Mouse (Mus musculus): ENCODE results near the gene Gm49380. TPM values are rescaled to one million over a fixed set of nuclear protein-coding genes. Genes with fewer than 3 reads are reported as not detected.

The Gm49380 gene
- total and polyA plus RNA-seq, 3 experiments = 0.21 to 0.23 TPM; not detected in 1

GRCm38 (mm10) chr9:44070113-44070843 lies 43.0 kb downstream of the Gm49380 start:
- Histone ChIP-seq H3K36me3 (ENCODE audit: control insufficient read depth, insufficient read depth, low read length) (no peaks in the 10 kb centered on the region), H3K9ac (ENCODE audit: low read depth, low read length) (peak overlapping the region; percentile 58), H3K27me3 (ENCODE audit: control insufficient read depth, insufficient read depth, low read length) (no peaks in the 10 kb centered on the region), H3K27ac (peak overlapping the region; percentile 80), H3K4me1 (ENCODE audit: control insufficient read depth, insufficient read depth, low read length) (peaks cover 3% of the 10 kb centered on the region; the same call in 1 of the 2 replicates), H3K79me2 (replicated peaks; ENCODE audit: control insufficient read depth, insufficient read depth, low read length) (no peaks in the 10 kb centered on the region), H3K4me3 (peak overlapping the region; percentile 39)
- peak in 1 of 2 experiments; percentile 35 for DNase-seq
- 54% methylated on average over 14 of the region's 14 CpGs for WGBS
- TF ChIP-seq POLR2A (IDR thresholded peaks at IDR 0.05; ENCODE audit: insufficient read depth, low read depth, low read length) (no peak), EP300 (IDR thresholded peaks at IDR 0.05; ENCODE audit: insufficient read depth, low read depth, low read length) (no peak), CTCF (IDR thresholded peaks at IDR 0.05) (no peak)
- intact Hi-C loops (cut with DNase I) = loop anchor here (5.0 kb wide), 1 partner anchor 37 kb away; the partner anchor contains the start of gene C1qtnf5

GRCm38 (mm10) chr9:44069252-44069651 lies 44.0 kb downstream of the Gm49380 start:
- WGBS = 13% methylated on average over 7 of the region's 7 CpGs
- Histone ChIP-seq H3K4me1 (ENCODE audit: control insufficient read depth, insufficient read depth, low read length) (peaks cover 3% of the 10 kb centered on the region; the same call in 1 of the 2 replicates), H3K79me2 (replicated peaks; ENCODE audit: control insufficient read depth, insufficient read depth, low read length) (no peaks in the 10 kb centered on the region), H3K9ac (ENCODE audit: low read depth, low read length) (peak overlapping the region; percentile 83), H3K27me3 (ENCODE audit: control insufficient read depth, insufficient read depth, low read length) (no peaks in the 10 kb centered on the region), H3K27ac (peak overlapping the region; percentile 80), H3K36me3 (ENCODE audit: control insufficient read depth, insufficient read depth, low read length) (no peaks in the 10 kb centered on the region), H3K4me3 (peak overlapping the region; percentile 39)
- TF ChIP-seq EP300 (IDR thresholded peaks at IDR 0.05; ENCODE audit: insufficient read depth, low read depth, low read length) = no peak
- TF ChIP-seq POLR2A (IDR thresholded peaks at IDR 0.05; ENCODE audit: insufficient read depth, low read depth, low read length) = peak; percentile 85
- TF ChIP-seq CTCF (IDR thresholded peaks at IDR 0.05) = no peak
- intact Hi-C loops (cut with DNase I) = loop anchor here (2.0 kb wide), 1 partner anchor 20 kb away; no protein-coding TSS in a partner anchor
- peak in 1 of 2 experiments; percentile 54 for DNase-seq

- Histone ChIP-seq H3K27me3 (ENCODE audit: control insufficient read depth, insufficient read depth, low read length) (no peaks in the 10 kb centered on the region), H3K4me3 (no peak overlapping the region), H3K4me1 (ENCODE audit: control insufficient read depth, insufficient read depth, low read length) (peaks cover 3% of the 10 kb centered on the region; the same call in 1 of the 2 replicates), H3K36me3 (ENCODE audit: control insufficient read depth, insufficient read depth, low read length) (no peaks in the 10 kb centered on the region), H3K79me2 (replicated peaks; ENCODE audit: control insufficient read depth, insufficient read depth, low read length) (no peaks in the 10 kb centered on the region), H3K9ac (ENCODE audit: low read depth, low read length) (no peak overlapping the region), H3K27ac (no peak overlapping the region; the same call in 1 of the 2 replicates)
- no peak for TF ChIP-seq EP300 (IDR thresholded peaks at IDR 0.05; ENCODE audit: insufficient read depth, low read depth, low read length)
- TF ChIP-seq POLR2A (IDR thresholded peaks at IDR 0.05; ENCODE audit: insufficient read depth, low read depth, low read length) = no peak
- WGBS = 66% methylated on average over 6 of the region's 6 CpGs
- intact Hi-C loops (cut with DNase I) = loop anchor here (2.0 kb wide), 1 partner anchor 21 kb away; no protein-coding TSS in a partner anchor
- DNase-seq = peak in 1 of 2 experiments; percentile 39
Measured at GRCm38 (mm10) chr9:44067960-44068330, 45.4 kb downstream of the Gm49380 start.

- intact Hi-C loops (cut with DNase I) = no loop called here
- Histone ChIP-seq H3K4me3 (peak overlapping the region; percentile 53), H3K79me2 (replicated peaks; ENCODE audit: control insufficient read depth, insufficient read depth, low read length) (no peaks in the 10 kb centered on the region), H3K36me3 (ENCODE audit: control insufficient read depth, insufficient read depth, low read length) (no peaks in the 10 kb centered on the region), H3K4me1 (ENCODE audit: control insufficient read depth, insufficient read depth, low read length) (peaks cover 3% of the 10 kb centered on the region; the same call in 1 of the 2 replicates), H3K27ac (peak overlapping the region; percentile 82), H3K9ac (ENCODE audit: low read depth, low read length) (peak overlapping the region; percentile 83), H3K27me3 (ENCODE audit: control insufficient read depth, insufficient read depth, low read length) (no peaks in the 10 kb centered on the region)
- 5% methylated on average over 15 of the region's 15 CpGs for WGBS
- DNase-seq = no peak
- TF ChIP-seq CTCF (IDR thresholded peaks at IDR 0.05) (no peak), EP300 (IDR thresholded peaks at IDR 0.05; ENCODE audit: insufficient read depth, low read depth, low read length) (no peak), POLR2A (IDR thresholded peaks at IDR 0.05; ENCODE audit: insufficient read depth, low read depth, low read length) (no peak)
Measured at GRCm38 (mm10) chr9:44067241-44067959, 45.9 kb downstream of the Gm49380 start.

GRCm38 (mm10) chr9:44066785-44067225 lies 46.5 kb downstream of the Gm49380 start, which contains the start of gene Usp2:
Gene Usp2, plus strand, starts transcription at chr9:44067021.
- peak within 1 kb of the TSS; percentile 82 for H3K27ac ChIP-seq
- intact Hi-C loops (cut with DNase I) = loop anchor here (1.0 kb wide), 1 partner anchor 83 kb away; no protein-coding TSS in a partner anchor

More at GRCm38 (mm10) chr9:44066785-44067225, 46.5 kb downstream of the Gm49380 start, which contains the start of gene Usp2:
- H3K36me3 ChIP-seq (ENCODE audit: control insufficient read depth, insufficient read depth, low read length) = no peaks in the 10 kb centered on the region
- H3K27me3 ChIP-seq (ENCODE audit: control insufficient read depth, insufficient read depth, low read length) = no peaks in the 10 kb centered on the region
- H3K79me2 ChIP-seq (replicated peaks; ENCODE audit: control insufficient read depth, insufficient read depth, low read length) = no peaks in the 10 kb centered on the region
- peak within 1 kb of the TSS; percentile 83 for H3K9ac ChIP-seq (ENCODE audit: low read depth, low read length)
- peaks cover 3% of the 10 kb centered on the region; the same call in 1 of the 2 replicates for H3K4me1 ChIP-seq (ENCODE audit: control insufficient read depth, insufficient read depth, low read length)
- TF ChIP-seq POLR2A (IDR thresholded peaks at IDR 0.05; ENCODE audit: insufficient read depth, low read depth, low read length) (peak; percentile 73), CTCF (IDR thresholded peaks at IDR 0.05) (0 out of 2 replicates have a peak, but pooled peaks have one; percentile 98), EP300 (IDR thresholded peaks at IDR 0.05; ENCODE audit: insufficient read depth, low read depth, low read length) (peak; percentile 64)
- peak within 1 kb of the TSS; percentile 53 for H3K4me3 ChIP-seq
- peak; percentile 99 to 100 for DNase-seq
- under 1% methylated on average over 38 of the region's 38 CpGs for WGBS
